Mouse (Mus musculus) A20 (cell line): ENCODE measurements around the gene Gm3435.
"Not testable (repeated sequence)": the region's sequence is repeated elsewhere in the genome, so short reads cannot be mapped to it uniquely, and the experiment has no call there.

Experiments
- DNase-seq: peaks from one replicate; pipeline ENCODE4 v3.0.0-alpha.2; 2011; ENCODE audit warnings: low read depth, low spot score

The Gm3435 gene

GRCm38 (mm10) chr17:15040455-15040854 lies 30.5 kb downstream of the Gm3435 start:
- not testable (repeated sequence) for DNase-seq

GRCm38 (mm10) chr17:15041175-15041729 lies 31.3 kb downstream of the Gm3435 start, which contains the start of the genes Ermard, Tcte3 and Gm3448:
TSS of gene Ermard (plus strand) at chr17:15041208.
TSS of gene Tcte3 (minus strand) at chr17:15041488.
TSS of gene Gm3448 (minus strand) at chr17:15041537.
- DNase-seq = not testable (repeated sequence)

- DNase-seq = not testable (repeated sequence)
These were observed 40.4 kb downstream of the Gm3435 start for GRCm38 (mm10) chr17:15050338-15050737.

GRCm38 (mm10) chr17:15052766-15053165 lies 42.8 kb downstream of the Gm3435 start:
- not testable (repeated sequence) for DNase-seq

- not testable (repeated sequence) for DNase-seq
These were observed 43.3 kb downstream of the Gm3435 start for GRCm38 (mm10) chr17:15053183-15053828.

GRCm38 (mm10) chr17:15053829-15054200 lies 43.8 kb downstream of the Gm3435 start:
- not testable (repeated sequence) for DNase-seq

- no peak for DNase-seq
These were observed 45.9 kb downstream of the Gm3435 start for GRCm38 (mm10) chr17:15055925-15056324.

- no peak for DNase-seq
These were observed 48.2 kb downstream of the Gm3435 start for GRCm38 (mm10) chr17:15058161-15058591.

GRCm38 (mm10) chr17:15059646-15060045 lies 49.7 kb downstream of the Gm3435 start:
- no peak for DNase-seq

GRCm38 (mm10) chr17:15060356-15060755 lies 50.4 kb downstream of the Gm3435 start:
- no peak for DNase-seq

- peak; percentile 40 for DNase-seq
These were observed 55.5 kb downstream of the Gm3435 start for GRCm38 (mm10) chr17:15065391-15066024.

GRCm38 (mm10) chr17:15066066-15066465 lies 56.1 kb downstream of the Gm3435 start:
- no peak for DNase-seq

- DNase-seq = no peak
These were observed 56.9 kb downstream of the Gm3435 start for GRCm38 (mm10) chr17:15066911-15067310.

- no peak for DNase-seq
These were observed 58.2 kb downstream of the Gm3435 start for GRCm38 (mm10) chr17:15068040-15068792.

GRCm38 (mm10) chr17:15069124-15069523 lies 59.1 kb downstream of the Gm3435 start:
- no peak for DNase-seq
